ENCODE assay signal across 17 mouse cellular contexts in genomic region chr2:13368517-13368916, GRCm38 (mm10).
"Had no signal": no experiment of that assay in that cellular context is flagged by ENCODE, and none has a peak within 500 bp of the region (broad histone marks: within the 10 kb centered on the region; RNA-seq: fewer than 3 reads in every experiment).

No protein-coding gene starts in this region.

- H3K36me3 ChIP-seq: intestine, embryonic 15.5 days; limb, embryonic 12.5 days; liver, embryonic 13.5 days; neural tube, embryonic 12.5 days; stomach, embryonic 15.5 days had no signal

- H3K9me3 ChIP-seq: intestine, embryonic 15.5 days; limb, embryonic 12.5 days; liver, embryonic 13.5 days; neural tube, embryonic 12.5 days; stomach, embryonic 15.5 days had no signal

- H3K9ac ChIP-seq: intestine, embryonic 15.5 days; limb, embryonic 12.5 days; liver, embryonic 13.5 days; liver, postnatal 0 days; neural tube, embryonic 12.5 days; stomach, embryonic 15.5 days had no signal

- H3K27me3 ChIP-seq: intestine, embryonic 15.5 days; limb, embryonic 12.5 days; liver, embryonic 13.5 days; neural tube, embryonic 12.5 days; stomach, embryonic 15.5 days had no signal

- H3K4me2 ChIP-seq: intestine, embryonic 15.5 days; limb, embryonic 12.5 days; liver, embryonic 13.5 days; neural tube, embryonic 12.5 days; stomach, embryonic 15.5 days had no signal

- H3K27ac ChIP-seq: intestine, embryonic 15.5 days; layer of hippocampus, adult 2 months; limb, embryonic 12.5 days; liver, embryonic 13.5 days; neural tube, embryonic 12.5 days; stomach, embryonic 15.5 days had no signal

- DNase-seq: kidney, adult 18-20 months; kidney, postnatal 10 days; kidney, postnatal 4 days; liver; liver, embryonic 13.5 days; liver, postnatal 0 days; lung, postnatal 14 days; retina, postnatal 1 day; right cerebral cortex, postnatal 4 days; spleen, adult 18-20 months; thymus, adult 2 months; thymus, postnatal 25 days had no signal

- H3K4me3 ChIP-seq: intestine, embryonic 15.5 days; layer of hippocampus, adult 2 months; limb, embryonic 12.5 days; liver, embryonic 13.5 days; neural tube, embryonic 12.5 days; stomach, embryonic 15.5 days had no signal

- ATAC-seq: intestine, embryonic 15.5 days; liver, postnatal 0 days had no signal
